Mouse (Mus musculus) MEL (cell line): ENCODE data around the gene Cacna1h. TPM values are rescaled to one million over a fixed set of nuclear protein-coding genes. Genes with fewer than 3 reads are reported as not detected.

Experiments used
- DNase-seq: peaks from one replicate; pipeline ENCODE4 v3.0.0; 2011; ENCODE audit warnings: low read depth, low spot score
- H3K27ac ChIP-seq: 2 replicates; pipeline ENCODE4 v1.5.1; 2012; ENCODE audit warnings: low read depth, mild to moderate bottlenecking, control low read depth, low read length, moderate library complexity; ENCODE audit not compliant: control insufficient read depth
- H3K27me3 ChIP-seq, 2 experiments: fragments of 150-350 bp in 1 of 2; sonication (generic) in 1 of 2; 2 replicates each; pipeline ENCODE4 v1.6.1; 2012; ENCODE audit warnings: low read length in 2 of 2, mild to moderate bottlenecking in 2 of 2, improper control_type of control experiment in 1 of 2, moderate library complexity in 1 of 2; ENCODE audit not compliant: insufficient read depth in 2 of 2, control insufficient read depth in 1 of 2
- H3K36me3 ChIP-seq, 2 experiments: 2 replicates each; pipeline ENCODE4 v1.6.1; 2012 to 2014; ENCODE audit warnings: low read length in 2 of 2, improper control_type of control experiment in 1 of 2, inconsistent platforms in 1 of 2, mild to moderate bottlenecking in 1 of 2; ENCODE audit not compliant: insufficient read depth in 2 of 2, control insufficient read depth in 1 of 2
- H3K4me1 ChIP-seq, 2 experiments: fragments of 150-350 bp in 1 of 2; sonication (generic) in 1 of 2; 2 replicates each; pipeline ENCODE4 v1.6.1; 2012; ENCODE audit warnings: low read length in 2 of 2, improper control_type of control experiment in 1 of 2, mild to moderate bottlenecking in 1 of 2; ENCODE audit not compliant: insufficient read depth in 2 of 2, control insufficient read depth in 1 of 2
- H3K4me3 ChIP-seq, 2 experiments: fragments of 150-350 bp in 1 of 2; sonication (generic) in 1 of 2; 2 replicates each; pipeline ENCODE4 v1.5.1; 2012; ENCODE audit warnings: low read depth in 2 of 2, low read length in 2 of 2, mild to moderate bottlenecking in 2 of 2, moderate library complexity in 2 of 2, control low read depth in 1 of 2, improper control_type of control experiment in 1 of 2; ENCODE audit not compliant: control insufficient read depth in 1 of 2, insufficient read depth in 1 of 2
- H3K79me2 ChIP-seq: 2 replicates; pipeline ENCODE4 v1.6.1; 2012; ENCODE audit warnings: mild to moderate bottlenecking, low read length, moderate library complexity; ENCODE audit not compliant: control insufficient read depth, poor library complexity, insufficient read depth
- H3K9ac ChIP-seq: 2 replicates; pipeline ENCODE4 v1.6.1; 2012; ENCODE audit warnings: low read depth, mild to moderate bottlenecking, control low read depth, low read length, moderate library complexity; ENCODE audit not compliant: control insufficient read depth, poor library complexity, severe bottlenecking
- H3K9me3 ChIP-seq: fragments of 150-350 bp; sonication (generic); replicated peaks from 2 replicates; pipeline ENCODE4 v1.6.1; 2012; ENCODE audit warnings: mild to moderate bottlenecking, low read length, improper control_type of control experiment, moderate library complexity; ENCODE audit not compliant: insufficient read depth
- CHD2 ChIP-seq: IDR thresholded peaks from 2 replicates; pipeline ENCODE4 v1.6.1; 2011; ENCODE audit warnings: low read length, improper control_type of control experiment
- CTCF ChIP-seq, 3 experiments: IDR thresholded peaks in 2 of 3; conservative IDR thresholded peaks in 1 of 3; 2 replicates each; pipeline ENCODE4 v1.5.1; 2011 to 2012; ENCODE audit warnings: low read length in 3 of 3, low read depth in 2 of 3, mild to moderate bottlenecking in 2 of 3, improper control_type of control experiment in 1 of 3, inconsistent platforms in 1 of 3, mixed read lengths in 1 of 3, moderate library complexity in 1 of 3; ENCODE audit not compliant: control insufficient read depth in 1 of 3, insufficient read depth in 1 of 3, poor library complexity in 1 of 3, severe bottlenecking in 1 of 3
- E2F4 ChIP-seq: IDR thresholded peaks from 2 replicates; pipeline ENCODE4 v1.6.1; 2011; ENCODE audit warnings: low read depth, low read length, improper control_type of control experiment, borderline replicate concordance
- ELF1 ChIP-seq: IDR thresholded peaks from 2 replicates; pipeline ENCODE4 v1.6.1; 2014; ENCODE audit warnings: low read depth, mild to moderate bottlenecking, inconsistent platforms, low read length, improper control_type of control experiment, moderate library complexity
- GABPA ChIP-seq: IDR thresholded peaks from 2 replicates; pipeline ENCODE4 v1.6.1; 2012; ENCODE audit warnings: low read depth, mild to moderate bottlenecking, inconsistent platforms, low read length, improper control_type of control experiment, moderate library complexity
- HCFC1 ChIP-seq: IDR thresholded peaks from 2 replicates; pipeline ENCODE4 v1.6.1; 2012; ENCODE audit warnings: low read depth, mild to moderate bottlenecking, inconsistent platforms, low read length, improper control_type of control experiment, moderate library complexity
- MAFK ChIP-seq: IDR thresholded peaks from 2 replicates; pipeline ENCODE4 v1.6.1; 2011; ENCODE audit warnings: low read depth, mild to moderate bottlenecking, low read length, improper control_type of control experiment, borderline replicate concordance
- MAX ChIP-seq: IDR thresholded peaks from 2 replicates; pipeline ENCODE4 v1.6.1; 2011; ENCODE audit warnings: low read length, improper control_type of control experiment
- MAZ ChIP-seq: IDR thresholded peaks from 2 replicates; pipeline ENCODE4 v1.6.1; 2012; ENCODE audit warnings: low read depth, mild to moderate bottlenecking, inconsistent platforms, low read length, improper control_type of control experiment
- MEF2A ChIP-seq: IDR thresholded peaks from 2 replicates; pipeline ENCODE4 v1.6.1; 2014; ENCODE audit warnings: low read depth, mild to moderate bottlenecking, inconsistent platforms, low read length, improper control_type of control experiment; ENCODE audit not compliant: poor library complexity, insufficient replicate concordance, severe bottlenecking; ENCODE audit errors: extremely low read depth
- MYB ChIP-seq: IDR thresholded peaks from 2 replicates; pipeline ENCODE4 v1.6.1; 2011; ENCODE audit warnings: mild to moderate bottlenecking, low read depth, low read length, improper control_type of control experiment
- MYC ChIP-seq: IDR thresholded peaks from 2 replicates; pipeline ENCODE4 v1.6.1; 2011; ENCODE audit warnings: low read depth, mild to moderate bottlenecking, low read length, improper control_type of control experiment, moderate library complexity
- NRF1 ChIP-seq: IDR thresholded peaks from 2 replicates; pipeline ENCODE4 v1.6.1; 2014; ENCODE audit warnings: low read depth, mild to moderate bottlenecking, inconsistent platforms, low read length, improper control_type of control experiment, moderate library complexity; ENCODE audit not compliant: poor library complexity, insufficient read depth, severe bottlenecking
- POLR2A ChIP-seq, 2 experiments: IDR thresholded peaks; 2 replicates each; pipeline ENCODE4 v1.6.1; 2011 to 2012; ENCODE audit warnings: low read length in 2 of 2, mild to moderate bottlenecking in 2 of 2, control low read depth in 1 of 2, improper control_type of control experiment in 1 of 2, low read depth in 1 of 2, moderate library complexity in 1 of 2; ENCODE audit not compliant: control insufficient read depth in 1 of 2, insufficient read depth in 1 of 2, poor library complexity in 1 of 2
- POLR2AphosphoS5 ChIP-seq: IDR thresholded peaks from 2 replicates; pipeline ENCODE4 v1.6.1; 2012; ENCODE audit warnings: low read depth, borderline replicate concordance, mild to moderate bottlenecking, inconsistent platforms, low read length, moderate library complexity, mixed read lengths
- RAD21 ChIP-seq: IDR thresholded peaks from 2 replicates; pipeline ENCODE4 v1.6.1; 2011; ENCODE audit warnings: mild to moderate bottlenecking, low read depth, low read length, improper control_type of control experiment
- SIN3A ChIP-seq: IDR thresholded peaks from 2 replicates; pipeline ENCODE4 v1.6.1; 2012; ENCODE audit warnings: low read length, improper control_type of control experiment, inconsistent platforms
- SMC3 ChIP-seq: IDR thresholded peaks from 2 replicates; pipeline ENCODE4 v1.6.1; 2011; ENCODE audit warnings: low read depth, low read length, improper control_type of control experiment
- TAL1 ChIP-seq: IDR thresholded peaks from 2 replicates; pipeline ENCODE4 v1.6.1; 2012; ENCODE audit warnings: mild to moderate bottlenecking, inconsistent platforms, low read length, moderate library complexity, mixed read lengths
- TBP ChIP-seq: IDR thresholded peaks from 2 replicates; pipeline ENCODE4 v1.8.0; 2011; ENCODE audit warnings: low read depth, low read length, improper control_type of control experiment
- TCF12 ChIP-seq: IDR thresholded peaks from 2 replicates; pipeline ENCODE4 v1.6.1; 2014; ENCODE audit warnings: low read depth, mild to moderate bottlenecking, inconsistent platforms, low read length, improper control_type of control experiment, moderate library complexity
- ZC3H11A ChIP-seq: IDR thresholded peaks from 2 replicates; pipeline ENCODE4 v1.6.1; 2012; ENCODE audit warnings: low read depth, mild to moderate bottlenecking, inconsistent platforms, low read length, improper control_type of control experiment
- ZKSCAN1 ChIP-seq: IDR thresholded peaks from 2 replicates; pipeline ENCODE4 v1.6.1; 2012; ENCODE audit warnings: low read depth, mild to moderate bottlenecking, inconsistent platforms, low read length, improper control_type of control experiment, moderate library complexity
- polyA plus RNA-seq, 2 experiments: library from polyadenylated mRNA; stranded (reverse) in 1 of 2; unstranded in 1 of 2; fragments of >175 nt in 1 of 2; fragments of >200 nt in 1 of 2; gene quantifications; 2 replicates each; pipeline versions ENCODE4 v1.2.1 to v1.2.4; 2012; ENCODE audit warnings: low replicate concordance in 2 of 2, low read depth in 1 of 2; ENCODE audit not compliant: insufficient read length in 2 of 2, insufficient read depth in 1 of 2, missing spikeins in 1 of 2
- total RNA-seq: library from RNA; depleted of rRNA; stranded (reverse); fragments of 300-350 nt; gene quantifications from 2 replicates; pipeline ENCODE4 v1.2.3, GENCODE M21; 2012

Gene Cacna1h
- total and polyA plus RNA-seq, 3 experiments: 0.25 to 0.31 TPM; not detected in 1

DNA sequence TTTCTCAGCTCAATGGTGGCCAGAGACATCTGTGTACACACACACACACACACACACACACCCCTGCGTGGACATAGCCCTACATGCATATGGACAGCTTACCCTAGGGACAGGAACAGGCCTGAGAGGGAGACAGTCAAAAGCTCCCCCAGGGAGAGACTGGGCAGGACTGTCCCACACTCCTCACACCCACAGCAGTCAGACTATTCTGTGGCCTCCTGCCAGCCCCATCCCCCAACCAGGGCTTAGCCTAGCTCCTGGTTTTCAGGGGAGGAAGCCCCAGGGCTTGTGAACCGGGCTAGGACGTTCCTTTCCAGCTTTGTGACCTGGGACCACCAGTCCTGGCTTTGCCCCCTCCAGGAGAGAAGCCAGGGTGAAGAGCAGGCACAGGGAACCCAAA lies 17.4 kb downstream of the Cacna1h start:
- H3K4me3 ChIP-seq: no peak overlapping the region
- no peaks in the 10 kb centered on the region for H3K36me3 ChIP-seq
- no peak overlapping the region for H3K9ac ChIP-seq
- H3K79me2 ChIP-seq: no peaks in the 10 kb centered on the region
- H3K4me1 ChIP-seq: no peaks in the 10 kb centered on the region
- H3K9me3 ChIP-seq: no peaks in the 10 kb centered on the region
- no peak overlapping the region for H3K27ac ChIP-seq
- no peaks in the 10 kb centered on the region for H3K27me3 ChIP-seq
- DNase-seq: no peak
- no peak for TF ChIP-seq POLR2A (IDR thresholded peaks at IDR 0.05; ENCODE audit: control insufficient read depth in 1 of 2, insufficient read depth in 1 of 2, low read depth in 1 of 2, low read length in 2 of 2, poor library complexity in 1 of 2)
- no peak for TF ChIP-seq POLR2AphosphoS5
- TF ChIP-seq E2F4: no peak
- no peak for TF ChIP-seq TAL1
- no peak for TF ChIP-seq MYC
- TF ChIP-seq MEF2A: no peak
- no peak for TF ChIP-seq SIN3A
- no peak for TF ChIP-seq MAX
- TF ChIP-seq ZKSCAN1: no peak
- TF ChIP-seq MYB: no peak
- TF ChIP-seq ELF1: no peak
- no peak for TF ChIP-seq CHD2
- no peak for TF ChIP-seq MAFK
- no peak for TF ChIP-seq CTCF (IDR thresholded peaks at IDR 0.05 in 2 of 3, conservative IDR thresholded peaks at IDR 0.05 in 1 of 3; ENCODE audit: control insufficient read depth in 1 of 3, insufficient read depth in 1 of 3, low read depth in 2 of 3, low read length in 3 of 3, poor library complexity in 1 of 3, severe bottlenecking in 1 of 3)
- TF ChIP-seq TCF12: no peak
- TF ChIP-seq GABPA: no peak
- no peak for TF ChIP-seq TBP
- TF ChIP-seq SMC3: no peak

GRCm38 (mm10) chr17:25415421-25415913 lies 18.1 kb downstream of the Cacna1h start:
- Histone ChIP-seq H3K4me1 (no peaks in the 10 kb centered on the region), H3K79me2 (no peaks in the 10 kb centered on the region), H3K36me3 (no peaks in the 10 kb centered on the region), H3K27ac (no peak overlapping the region), H3K4me3 (no peak overlapping the region), H3K9me3 (no peaks in the 10 kb centered on the region), H3K27me3 (no peaks in the 10 kb centered on the region), H3K9ac (no peak overlapping the region)
- DNase-seq: no peak
- TF ChIP-seq MAZ: no peak
- TF ChIP-seq HCFC1: no peak
- TF ChIP-seq RAD21: no peak
- TF ChIP-seq ZC3H11A: no peak
- TF ChIP-seq TAL1: no peak
- no peak for TF ChIP-seq GABPA
- TF ChIP-seq NRF1: no peak
